Mouse (Mus musculus): ENCODE measurements around the gene Bloc1s1.

GRCm38 (mm10) chr10:128945675-128946074 lies 21.8 kb upstream of the Bloc1s1 start:
- TF ChIP-seq POLR2A (IDR thresholded peaks at IDR 0.05; ENCODE audit: low read depth, low read length) (no peak), CTCF (IDR thresholded peaks at IDR 0.05; ENCODE audit: extremely low read depth, insufficient read depth, insufficient read length, insufficient replicate concordance) (peak; percentile 28; the same call in 1 of the 2 replicates)
